Mouse (Mus musculus): ENCODE measurements around the gene Map7d1. TPM values are rescaled to one million over a fixed set of nuclear protein-coding genes. Genes with fewer than 3 reads are reported as not detected.
"Not testable (repeated sequence)": the region's sequence is repeated elsewhere in the genome, so short reads cannot be mapped to it uniquely, and the experiment has no call there.

Gene Map7d1
- polyA plus RNA-seq, 1 experiment from 2014 or later: 37.0 TPM

- Histone ChIP-seq H3K4me2 (peak overlapping the region; percentile 62), H3K4me3 (ENCODE audit: low read depth, low read length) (peak overlapping the region; percentile 30), H3K27ac (ENCODE audit: low read depth, low read length) (peak overlapping the region; percentile 59), H3K36me3 (ENCODE audit: control insufficient read depth, insufficient read depth, low read length) (peaks cover 12% of the 10 kb centered on the region), H3K9ac (ENCODE audit: low read depth, low read length) (peak overlapping the region; percentile 52), H3K27me3 (ENCODE audit: control insufficient read depth, insufficient read depth, low read length) (no peaks in the 10 kb centered on the region), H3K9me3 (replicated peaks; ENCODE audit: control insufficient read depth, low read length) (no peaks in the 10 kb centered on the region), H3K4me1 (ENCODE audit: control insufficient read depth, insufficient read depth, low read length) (peaks cover 7% of the 10 kb centered on the region; the same call in 1 of the 2 replicates)
- 8% methylated on average over 18 of the region's 18 CpGs for WGBS (ENCODE audit: insufficient replicate concordance)
- peak; percentile 76 for ATAC-seq (replicated peaks; ENCODE audit: insufficient number of reproducible peaks, low FRiP score, low TSS enrichment)
These were observed 28.9 kb downstream of the Map7d1 start for GRCm38 (mm10) chr4:126227077-126227761.

- H3K4me3 ChIP-seq (ENCODE audit: low read depth, low read length): no peak overlapping the region
- H3K4me2 ChIP-seq: no peak overlapping the region; the same call in 1 of the 2 replicates
- H3K36me3 ChIP-seq (ENCODE audit: control insufficient read depth, insufficient read depth, low read length): peaks cover 8% of the 10 kb centered on the region
- H3K9ac ChIP-seq (ENCODE audit: low read depth, low read length): no peak overlapping the region
- no peaks in the 10 kb centered on the region for H3K27me3 ChIP-seq (ENCODE audit: control insufficient read depth, insufficient read depth, low read length)
- no peaks in the 10 kb centered on the region for H3K9me3 ChIP-seq (replicated peaks; ENCODE audit: control insufficient read depth, low read length)
- 47% methylated on average over 12 of the region's 12 CpGs for WGBS (ENCODE audit: insufficient replicate concordance)
- no peak for ATAC-seq (replicated peaks; ENCODE audit: insufficient number of reproducible peaks, low FRiP score, low TSS enrichment)
- no peak overlapping the region; the same call in 1 of the 2 replicates for H3K27ac ChIP-seq (ENCODE audit: low read depth, low read length)
- H3K4me1 ChIP-seq (ENCODE audit: control insufficient read depth, insufficient read depth, low read length): peaks cover 7% of the 10 kb centered on the region; the same call in 1 of the 2 replicates
These were observed 29.5 kb downstream of the Map7d1 start for GRCm38 (mm10) chr4:126226640-126227039.

- no peak for ATAC-seq (replicated peaks; ENCODE audit: insufficient number of reproducible peaks, low FRiP score, low TSS enrichment)
- Histone ChIP-seq H3K4me3 (ENCODE audit: low read depth, low read length) (no peak overlapping the region), H3K27ac (ENCODE audit: low read depth, low read length) (no peak overlapping the region), H3K4me1 (ENCODE audit: control insufficient read depth, insufficient read depth, low read length) (peaks cover 3% of the 10 kb centered on the region; the same call in 1 of the 2 replicates), H3K36me3 (ENCODE audit: control insufficient read depth, insufficient read depth, low read length) (no peaks in the 10 kb centered on the region), H3K27me3 (ENCODE audit: control insufficient read depth, insufficient read depth, low read length) (no peaks in the 10 kb centered on the region), H3K9me3 (replicated peaks; ENCODE audit: control insufficient read depth, low read length) (no peaks in the 10 kb centered on the region), H3K9ac (ENCODE audit: low read depth, low read length) (no peak overlapping the region), H3K4me2 (no peak overlapping the region)
- whole genome bisulfite sequencing (ENCODE audit: insufficient replicate concordance): 78% methylated on average over 11 of the region's 11 CpGs
These were observed 33.5 kb downstream of the Map7d1 start for GRCm38 (mm10) chr4:126222631-126223030.

- 87% methylated on average over 10 of the region's 10 CpGs for WGBS (ENCODE audit: insufficient replicate concordance)
- Histone ChIP-seq H3K4me2 (no peak overlapping the region), H3K9me3 (replicated peaks; ENCODE audit: control insufficient read depth, low read length) (no peaks in the 10 kb centered on the region), H3K27ac (ENCODE audit: low read depth, low read length) (no peak overlapping the region), H3K4me3 (ENCODE audit: low read depth, low read length) (no peak overlapping the region), H3K4me1 (ENCODE audit: control insufficient read depth, insufficient read depth, low read length) (no peaks in the 10 kb centered on the region), H3K27me3 (ENCODE audit: control insufficient read depth, insufficient read depth, low read length) (no peaks in the 10 kb centered on the region), H3K36me3 (ENCODE audit: control insufficient read depth, insufficient read depth, low read length) (no peaks in the 10 kb centered on the region), H3K9ac (ENCODE audit: low read depth, low read length) (no peak overlapping the region)
- no peak for ATAC-seq (replicated peaks; ENCODE audit: insufficient number of reproducible peaks, low FRiP score, low TSS enrichment)
These were observed 36.1 kb downstream of the Map7d1 start for GRCm38 (mm10) chr4:126220045-126220444.

GRCm38 (mm10) chr4:126219540-126219939 is 36.6 kb downstream of the Map7d1 start:
- WGBS (ENCODE audit: insufficient replicate concordance): 64% methylated on average over 3 of the region's 3 CpGs

GRCm38 (mm10) chr4:126217771-126218170 is 38.4 kb downstream of the Map7d1 start:
- H3K4me1 ChIP-seq (ENCODE audit: control insufficient read depth, insufficient read depth, low read length): no peaks in the 10 kb centered on the region
- H3K27me3 ChIP-seq (ENCODE audit: control insufficient read depth, insufficient read depth, low read length): no peaks in the 10 kb centered on the region
- WGBS (ENCODE audit: insufficient replicate concordance): 78% methylated on average over 6 of the region's 6 CpGs
- H3K36me3 ChIP-seq (ENCODE audit: control insufficient read depth, insufficient read depth, low read length): no peaks in the 10 kb centered on the region
- H3K27ac ChIP-seq (ENCODE audit: low read depth, low read length): no peak overlapping the region
- no peak overlapping the region for H3K4me3 ChIP-seq (ENCODE audit: low read depth, low read length)
- no peaks in the 10 kb centered on the region for H3K9me3 ChIP-seq (replicated peaks; ENCODE audit: control insufficient read depth, low read length)
- no peak overlapping the region for H3K4me2 ChIP-seq
- ATAC-seq (replicated peaks; ENCODE audit: insufficient number of reproducible peaks, low FRiP score, low TSS enrichment): no peak
- no peak overlapping the region for H3K9ac ChIP-seq (ENCODE audit: low read depth, low read length)

More at GRCm38 (mm10) chr4:126219540-126219939, 36.6 kb downstream of the Map7d1 start:
- not testable (repeated sequence) for H3K9ac ChIP-seq (ENCODE audit: low read depth, low read length); H3K4me2 ChIP-seq; H3K36me3 ChIP-seq (ENCODE audit: control insufficient read depth, insufficient read depth, low read length); H3K4me1 ChIP-seq (ENCODE audit: control insufficient read depth, insufficient read depth, low read length); ATAC-seq (replicated peaks; ENCODE audit: insufficient number of reproducible peaks, low FRiP score, low TSS enrichment); H3K27ac ChIP-seq (ENCODE audit: low read depth, low read length); H3K4me3 ChIP-seq (ENCODE audit: low read depth, low read length); H3K27me3 ChIP-seq (ENCODE audit: control insufficient read depth, insufficient read depth, low read length); H3K9me3 ChIP-seq (replicated peaks; ENCODE audit: control insufficient read depth, low read length)

- H3K9ac ChIP-seq (ENCODE audit: low read depth, low read length): no peak overlapping the region
- no peaks in the 10 kb centered on the region for H3K36me3 ChIP-seq (ENCODE audit: control insufficient read depth, insufficient read depth, low read length)
- no peak overlapping the region for H3K27ac ChIP-seq (ENCODE audit: low read depth, low read length)
- H3K27me3 ChIP-seq (ENCODE audit: control insufficient read depth, insufficient read depth, low read length): no peaks in the 10 kb centered on the region
- 42% methylated on average over 6 of the region's 6 CpGs for WGBS (ENCODE audit: insufficient replicate concordance)
- ATAC-seq (replicated peaks; ENCODE audit: insufficient number of reproducible peaks, low FRiP score, low TSS enrichment): no peak
- no peaks in the 10 kb centered on the region for H3K4me1 ChIP-seq (ENCODE audit: control insufficient read depth, insufficient read depth, low read length)
- H3K9me3 ChIP-seq (replicated peaks; ENCODE audit: control insufficient read depth, low read length): no peaks in the 10 kb centered on the region
- H3K4me3 ChIP-seq (ENCODE audit: low read depth, low read length): no peak overlapping the region
- no peak overlapping the region for H3K4me2 ChIP-seq
These were observed 49.1 kb downstream of the Map7d1 start for GRCm38 (mm10) chr4:126207081-126207480.

GRCm38 (mm10) chr4:126205386-126205785 is 50.8 kb downstream of the Map7d1 start:
- 85% methylated on average over 1 of the region's 1 CpGs for WGBS (ENCODE audit: insufficient replicate concordance)
- Histone ChIP-seq H3K27ac (ENCODE audit: low read depth, low read length) (no peak overlapping the region), H3K4me2 (no peak overlapping the region), H3K36me3 (ENCODE audit: control insufficient read depth, insufficient read depth, low read length) (no peaks in the 10 kb centered on the region), H3K4me3 (ENCODE audit: low read depth, low read length) (no peak overlapping the region), H3K9ac (ENCODE audit: low read depth, low read length) (no peak overlapping the region), H3K9me3 (replicated peaks; ENCODE audit: control insufficient read depth, low read length) (no peaks in the 10 kb centered on the region), H3K4me1 (ENCODE audit: control insufficient read depth, insufficient read depth, low read length) (peaks cover 7% of the 10 kb centered on the region), H3K27me3 (ENCODE audit: control insufficient read depth, insufficient read depth, low read length) (no peaks in the 10 kb centered on the region)
- no peak for ATAC-seq (replicated peaks; ENCODE audit: insufficient number of reproducible peaks, low FRiP score, low TSS enrichment)

All from heart, embryonic 11.5 days (tissue).